Mouse (Mus musculus) thymus, adult 2 months (tissue): ENCODE data around the gene Tm4sf19.

Experiments used
- CTCF ChIP-seq: fragments of 200-500 bp; IDR thresholded peaks from 2 replicates; pipeline ENCODE4 v1.5.1; 2012; ENCODE audit warnings: mild to moderate bottlenecking, control low read depth, low read length, moderate library complexity, borderline replicate concordance; ENCODE audit not compliant: control insufficient read depth, poor library complexity, insufficient read depth; ENCODE audit errors: extremely low read depth
- POLR2A ChIP-seq: fragments of 200-500 bp; IDR thresholded peaks from 2 replicates; pipeline ENCODE4 v1.6.1; 2012; ENCODE audit warnings: mild to moderate bottlenecking, low read length, control low read depth, moderate library complexity; ENCODE audit not compliant: control insufficient read depth, poor library complexity, insufficient read depth; ENCODE audit errors: extremely low read depth

- TF ChIP-seq CTCF (no peak), POLR2A (no peak)
Measured at GRCm38 (mm10) chr16:32456086-32456485, 55.8 kb downstream of the Tm4sf19 start.
